ENCODE assay signal across 8 mouse cellular contexts in the genomic region with DNA sequence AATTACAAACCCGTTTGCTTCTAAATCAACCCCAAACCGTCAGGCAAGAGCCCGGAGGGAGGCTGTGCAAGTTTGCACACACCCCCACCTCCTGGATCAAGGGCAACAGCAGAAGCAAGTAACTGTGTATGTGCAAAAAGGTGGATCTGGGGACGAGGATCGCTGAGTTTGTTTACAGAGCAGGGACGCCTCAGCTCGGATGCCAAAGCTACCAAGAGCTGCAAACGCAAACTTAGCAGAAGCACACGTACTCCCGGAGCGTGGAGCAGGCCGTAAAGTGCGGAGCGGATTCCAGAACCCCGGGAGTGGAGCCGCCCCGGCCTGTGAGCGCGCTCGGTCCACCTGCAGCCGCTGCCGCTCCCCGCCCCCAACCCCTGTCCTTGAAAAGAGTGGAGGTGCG. TPM values are rescaled to one million over a fixed set of nuclear protein-coding genes. Genes with fewer than 3 reads are reported as not detected.
DNase-seq lines count a peak whose midpoint lies in the region; ATAC-seq and TF ChIP-seq lines count a peak whose summit lies in the region.

No protein-coding gene starts in this region.

- peak overlapping the region; percentile 93 for H3K4me3 ChIP-seq in gastrocnemius, adult 2 months
- peak overlapping the region; percentile 98 for H3K4me3 ChIP-seq in hindbrain, postnatal 0 days (ENCODE audit: low read length)
- peak overlapping the region; percentile 93 for H3K4me3 ChIP-seq in left cerebral cortex, adult 2 months

- H3K36me3 ChIP-seq in hindbrain, postnatal 0 days (ENCODE audit: insufficient read depth, low read length), result no peaks in the 10 kb centered on the region

- H3K4me1 ChIP-seq in hindbrain, postnatal 0 days (ENCODE audit: insufficient read depth, low read length), result no peaks in the 10 kb centered on the region

- H3K9ac ChIP-seq in hindbrain, postnatal 0 days (replicated peaks; ENCODE audit: low read length), result peak overlapping the region; percentile 93

- no peaks in the 10 kb centered on the region for H3K27me3 ChIP-seq in hindbrain, postnatal 0 days (ENCODE audit: insufficient read depth, low read length)

- H3K27ac ChIP-seq in gastrocnemius, adult 2 months, result peak overlapping the region; percentile 99
- peak overlapping the region; percentile 99 for H3K27ac ChIP-seq in hindbrain, postnatal 0 days
- H3K27ac ChIP-seq in left cerebral cortex, adult 2 months, result peak overlapping the region; percentile 98

- H3K9me3 ChIP-seq in hindbrain, postnatal 0 days (ENCODE audit: low read length), result no peaks in the 10 kb centered on the region

- peak; percentile 96 for DNase-seq in ZHBTc4 (ENCODE audit: low read depth, low spot score)
- DNase-seq in gastrocnemius, adult 2 months, result peak; percentile 97
- peak; percentile 97 for DNase-seq in hindbrain, postnatal 0 days (ENCODE audit: low spot score)
- peak; percentile 96 to 99 for DNase-seq in left cerebral cortex, adult 2 months (ENCODE audit: extremely low spot score in 1 of 2, low spot score in 2 of 2)
- DNase-seq in right cerebral cortex, postnatal 10 days (ENCODE audit: low spot score in 2 of 2), result peak; percentile 96
- DNase-seq in urinary bladder, postnatal 25 days (ENCODE audit: low spot score), result peak; percentile 90

- TF ChIP-seq CTCF in gastrocnemius, adult 2 months (IDR thresholded peaks at IDR 0.05), result no peak
- peak; percentile 51 for TF ChIP-seq CTCF in hindbrain, postnatal 0 days (IDR thresholded peaks at IDR 0.05; ENCODE audit: low read depth)
- no peak for TF ChIP-seq CTCF in left cerebral cortex, adult 2 months (IDR thresholded peaks at IDR 0.05)

- ATAC-seq in common myeloid progenitor, adult 5-6 weeks (replicated peaks; ENCODE audit: low read depth, poor library complexity, severe bottlenecking), result peak; percentile 55
- peak; percentile 87 for ATAC-seq in hindbrain, postnatal 0 days
- peak; percentile 50 for ATAC-seq in megakaryocyte, adult 5-6 weeks (ENCODE audit: poor library complexity, severe bottlenecking)

- intact Hi-C loops in gastrocnemius, adult 2 months (cut with DNase I), result loop anchor here (1.0 to 10.0 kb wide), 6 partner anchors 200 to 1147 kb away; no protein-coding TSS in a partner anchor
- intact Hi-C loops in left cerebral cortex, adult 2 months (cut with DNase I), result loop anchor here (2.0 to 10.0 kb wide), 9 partner anchors 195 to 1917 kb away; no protein-coding TSS in a partner anchor

- H3K4me2 ChIP-seq in hindbrain, postnatal 0 days (ENCODE audit: low read depth, low read length), result peak overlapping the region; percentile 90

- under 1% methylated on average over 24 of the region's 24 CpGs for WGBS in hindbrain, postnatal 0 days

RNA-seq across cellular contexts. Expression of a gene that starts 0.9 kb away (rescaled TPM):
- total RNA-seq in common myeloid progenitor, adult 5-6 weeks (2017), result 27.8 and 44.6 TPM in 2 replicates
- 100 to 1,000 TPM in 1 of 2 experiments, 10 to 100 TPM in 1; 28.6 to 114 TPM for total RNA-seq in gastrocnemius, adult 2 months (2021)
- total RNA-seq in hindbrain, postnatal 0 days (2014; rRNA removed), result 102 and 112 TPM in 2 replicates
- polyA plus RNA-seq in hindbrain, postnatal 0 days (2015; fragmentation: Nextera tagmentation; extraction: Ambion mirVana), result 59.4 and 60.4 TPM in 2 replicates
- total RNA-seq in left cerebral cortex, adult 2 months (2021), result 10 to 100 TPM; 40.3 to 49.9 TPM
- 133 and 151 TPM in 2 replicates for total RNA-seq in megakaryocyte, adult 5-6 weeks (2015)
- total RNA-seq in megakaryocyte, adult 5-6 weeks (2017), result 55.1 and 85.7 TPM in 2 replicates

Comparison
In these comparisons a context has a peak if more than half of its experiments do, and no peak if none do; other contexts are left out.
1. Peak in every context shown above with its lines: DNase-seq, ATAC-seq, H3K4me3 ChIP-seq and H3K27ac ChIP-seq.